Mouse (Mus musculus): ENCODE results near the gene Tpd52l1.
"Not testable (repeated sequence)": the region's sequence is repeated elsewhere in the genome, so short reads cannot be mapped to it uniquely, and the experiment has no call there.

Tpd52l1 gene

GRCm38 (mm10) chr10:31445291-31446124 is at the start of gene Tpd52l1:
Gene Tpd52l1, minus strand, starts transcription at chr10:31445958.
- peak; percentile 92 for DNase-seq (ENCODE audit: low read depth, low spot score)

DNA sequence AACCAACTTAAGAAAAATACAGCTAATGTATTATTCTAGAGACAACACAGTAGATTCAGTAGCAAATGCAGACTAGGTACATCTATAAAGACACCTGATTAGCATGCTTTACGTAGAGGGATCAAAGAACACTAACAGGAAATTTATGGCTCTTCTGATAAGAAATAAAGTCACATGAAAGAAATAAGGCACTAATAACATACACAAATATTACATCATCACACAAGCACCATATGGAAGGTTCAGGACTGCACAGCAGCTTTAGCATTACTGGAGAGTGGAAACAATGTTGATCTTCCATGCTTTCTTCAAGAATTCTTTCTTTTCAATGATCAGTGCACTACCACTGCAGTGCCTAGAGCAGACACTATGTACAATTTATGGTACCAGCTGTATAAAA is 48.5 kb upstream of the Tpd52l1 start:
- no peak for DNase-seq (ENCODE audit: low read depth, low spot score)

DNA sequence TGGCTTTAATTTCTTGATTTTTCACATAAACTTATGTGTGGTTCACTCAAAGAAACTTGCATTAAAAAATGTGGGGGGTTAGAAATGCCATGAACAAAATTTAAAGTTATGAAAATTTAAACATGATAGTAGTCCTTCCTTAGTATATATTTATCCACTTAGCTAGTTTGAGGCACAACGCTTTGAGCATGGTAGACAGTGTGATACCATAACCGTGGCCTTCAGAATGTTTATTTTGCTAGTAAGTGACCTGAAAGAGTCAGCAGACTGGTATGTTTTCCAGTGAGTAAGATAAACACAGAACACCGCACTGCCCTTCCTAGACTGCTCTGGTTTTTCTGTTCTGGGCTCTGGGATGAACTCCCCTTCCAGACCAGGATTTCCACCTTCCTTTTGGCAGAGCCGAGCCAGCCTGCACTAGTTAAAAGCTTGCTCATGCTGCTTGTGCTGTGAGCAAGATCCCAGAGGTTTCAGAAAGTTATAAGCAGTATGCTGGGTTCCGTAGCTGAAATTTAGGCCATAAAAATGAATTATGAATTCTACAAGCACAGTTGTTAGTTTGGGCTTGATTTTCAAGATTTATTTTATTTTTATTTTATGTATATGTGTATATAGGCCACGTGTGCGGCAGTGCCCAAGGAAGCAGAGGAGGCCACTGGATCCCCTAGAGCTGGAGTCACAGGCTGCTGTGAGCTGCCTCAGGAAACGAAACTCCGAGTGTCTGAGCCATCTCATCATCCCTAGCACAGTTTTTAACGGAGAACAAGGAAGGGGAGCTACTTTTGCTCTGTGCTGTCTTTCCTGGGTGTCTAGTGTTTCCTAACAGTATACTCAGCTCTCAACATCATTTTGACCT is 21.5 kb upstream of the Tpd52l1 start:
- no peak for DNase-seq (ENCODE audit: low read depth, low spot score)

DNA sequence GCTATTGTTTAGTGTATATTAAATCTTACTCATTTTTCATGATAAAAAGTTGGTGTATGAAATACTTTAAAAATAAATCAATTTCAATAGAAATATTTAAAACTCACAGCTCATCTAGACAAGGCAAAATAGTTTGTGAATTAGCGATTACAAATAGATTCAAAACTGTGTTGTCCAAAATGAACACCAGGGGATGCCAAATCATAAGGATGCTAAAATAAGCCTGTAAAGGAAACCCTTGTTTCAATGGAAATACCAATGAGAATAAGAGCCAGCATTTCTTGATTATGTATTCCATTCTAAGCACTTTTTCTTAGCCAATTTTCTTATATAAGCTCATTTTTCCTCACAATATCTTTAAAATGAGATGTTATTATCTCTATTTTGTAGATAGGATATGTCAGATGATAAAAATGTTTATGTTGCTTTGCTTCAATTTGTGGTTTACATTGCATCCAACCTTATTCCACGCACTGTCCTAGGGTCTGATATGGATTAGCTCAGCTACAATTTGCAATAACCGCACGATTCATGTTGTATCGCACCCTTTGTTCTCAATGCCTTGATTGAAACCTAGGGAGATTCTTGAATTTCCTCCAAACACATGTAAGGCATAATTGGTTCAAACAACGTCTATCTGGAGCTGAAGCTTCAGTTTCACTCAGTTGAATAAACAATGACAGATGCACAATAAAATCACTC is 20.2 kb upstream of the Tpd52l1 start:
- DNase-seq (ENCODE audit: low read depth, low spot score) = no peak

- no peak for DNase-seq (ENCODE audit: low read depth, low spot score)
These were observed 19.7 kb upstream of the Tpd52l1 start for GRCm38 (mm10) chr10:31465424-31465823.

GRCm38 (mm10) chr10:31463044-31463443 is 17.3 kb upstream of the Tpd52l1 start:
- no peak for DNase-seq (ENCODE audit: low read depth, low spot score)

DNA sequence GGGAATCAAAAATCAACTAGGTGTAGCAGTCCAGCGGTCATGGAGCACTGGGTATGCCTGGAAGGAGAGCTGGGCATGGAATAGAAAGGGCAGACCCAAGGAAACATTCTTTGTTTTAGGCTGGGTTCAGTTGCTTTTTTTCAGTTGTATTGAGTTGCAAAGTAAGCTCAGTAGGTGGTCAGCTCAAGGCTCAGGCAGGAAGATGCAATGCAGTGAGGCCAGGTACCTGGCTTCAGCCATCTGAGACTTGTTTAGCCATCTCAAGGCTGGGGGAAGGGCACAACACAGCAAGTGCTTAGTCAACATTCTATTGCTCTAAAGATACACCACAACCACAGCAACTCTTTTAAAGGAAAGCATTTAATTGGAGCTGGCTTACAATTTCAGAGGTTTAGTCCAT is 11.0 kb upstream of the Tpd52l1 start:
- peak; percentile 94 for DNase-seq (ENCODE audit: low read depth, low spot score)

- no peak for DNase-seq (ENCODE audit: low read depth, low spot score)
These were observed 1.3 kb upstream of the Tpd52l1 start for GRCm38 (mm10) chr10:31447083-31447482.

DNA sequence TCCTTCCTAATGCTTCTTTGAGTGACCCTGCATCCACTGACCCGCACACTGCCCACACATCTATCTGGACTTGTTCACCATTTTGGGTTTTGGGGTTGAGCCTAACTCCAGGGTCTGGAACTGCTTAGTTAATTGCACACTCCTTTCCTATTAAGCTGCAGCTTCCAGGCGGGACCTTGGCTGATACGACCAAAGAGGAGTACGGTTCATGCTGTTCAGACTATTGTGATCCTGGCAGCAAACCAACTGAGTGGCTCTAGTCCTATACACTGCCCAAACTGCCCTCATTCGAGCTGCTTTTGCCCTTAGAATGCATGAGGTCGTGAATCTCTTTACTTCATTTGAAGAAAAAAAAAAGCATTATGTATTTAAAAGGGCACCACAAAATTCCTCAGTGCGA is 1.6 kb downstream of the Tpd52l1 start:
- no peak for DNase-seq (ENCODE audit: low read depth, low spot score)

DNA sequence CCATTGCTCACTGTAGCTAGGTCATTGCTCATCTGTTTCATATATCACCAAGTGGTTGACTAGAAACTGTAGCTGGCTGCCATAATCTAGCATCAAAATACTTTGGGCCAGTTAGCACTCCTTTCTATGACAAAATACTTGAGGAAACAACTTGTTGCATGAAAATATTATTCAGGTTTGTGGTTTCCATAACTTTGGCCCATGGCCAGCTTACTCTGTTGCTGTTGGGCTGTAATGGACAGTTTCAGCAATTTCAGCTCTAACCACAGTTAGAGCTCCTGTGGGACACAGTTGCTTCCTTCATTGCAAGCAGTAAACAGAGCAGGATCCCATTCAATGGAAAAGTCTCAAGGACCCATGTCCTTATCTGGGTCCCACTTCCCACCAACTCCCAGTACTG is 4.3 kb downstream of the Tpd52l1 start:
- DNase-seq (ENCODE audit: low read depth, low spot score) = no peak

GRCm38 (mm10) chr10:31436047-31436446 is 9.7 kb downstream of the Tpd52l1 start:
- DNase-seq (ENCODE audit: low read depth, low spot score) = no peak

DNA sequence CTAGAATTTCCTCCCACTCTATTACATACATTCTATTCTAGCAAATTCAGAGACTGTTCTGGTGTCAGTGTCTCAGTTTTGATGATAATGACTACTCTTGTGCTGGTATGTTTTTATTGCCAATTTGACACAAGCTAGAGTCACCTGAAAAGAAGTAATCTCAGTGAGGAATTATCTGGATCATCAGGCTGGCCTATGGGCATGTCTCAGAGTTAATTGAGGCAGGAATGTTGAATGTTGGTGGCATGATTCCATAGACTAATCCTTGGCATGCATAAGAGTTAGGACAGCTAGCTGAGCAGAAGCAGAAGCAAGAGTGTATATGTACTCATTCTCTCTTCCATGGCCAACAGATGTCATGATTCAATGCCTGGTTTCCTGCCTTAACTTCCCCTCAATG is 27.8 kb downstream of the Tpd52l1 start:
- DNase-seq (ENCODE audit: low read depth, low spot score) = no peak

DNA sequence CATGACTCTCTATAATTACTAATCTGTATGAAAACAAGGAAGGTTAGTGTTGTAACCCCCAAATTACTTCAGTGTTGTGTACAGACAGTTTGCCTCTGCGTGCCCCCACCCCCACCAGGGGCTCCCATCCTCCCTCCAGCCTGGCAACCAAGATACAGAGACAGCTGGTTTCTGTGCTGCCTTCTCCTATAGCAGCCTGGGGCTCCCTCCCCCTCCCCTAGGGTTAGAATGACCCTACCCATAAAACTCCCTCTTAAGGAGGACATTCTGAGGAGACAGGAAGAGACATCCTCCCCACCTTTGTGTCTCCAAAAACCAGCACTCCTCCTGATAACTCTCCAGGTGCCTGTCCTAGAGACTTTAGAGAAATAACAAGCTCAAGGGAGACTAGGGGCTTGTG is 52.8 kb downstream of the Tpd52l1 start:
- no peak for DNase-seq (ENCODE audit: low read depth, low spot score)

GRCm38 (mm10) chr10:31390777-31391395 is 54.9 kb downstream of the Tpd52l1 start:
- no peak for DNase-seq (ENCODE audit: low read depth, low spot score)

DNA sequence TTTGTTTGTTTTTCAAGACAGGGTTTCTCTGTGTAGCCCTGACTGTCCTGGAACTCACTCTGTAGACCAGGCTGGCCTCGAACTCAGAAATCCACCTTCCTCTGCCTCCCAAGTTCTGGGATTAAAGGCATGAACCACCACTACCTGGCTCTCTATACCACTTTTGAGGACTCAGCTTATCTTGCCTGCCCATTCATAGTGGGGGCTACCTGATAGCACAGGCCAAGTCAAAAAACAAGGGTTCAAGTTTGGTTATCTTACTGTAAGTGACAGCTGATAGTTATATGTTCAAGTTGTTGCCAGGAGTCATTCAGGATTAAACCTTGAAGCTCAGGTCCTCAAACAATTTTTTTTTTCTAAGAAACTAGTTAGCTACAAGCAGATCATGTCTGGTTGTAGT is 57.2 kb downstream of the Tpd52l1 start:
- not testable (repeated sequence) for DNase-seq (ENCODE audit: low read depth, low spot score)

GRCm38 (mm10) chr10:31370200-31370599 is 75.6 kb downstream of the Tpd52l1 start:
- DNase-seq (ENCODE audit: low read depth, low spot score) = peak; percentile 49

GRCm38 (mm10) chr10:31359749-31360148 is 86.0 kb downstream of the Tpd52l1 start:
- DNase-seq (ENCODE audit: low read depth, low spot score) = no peak

DNA sequence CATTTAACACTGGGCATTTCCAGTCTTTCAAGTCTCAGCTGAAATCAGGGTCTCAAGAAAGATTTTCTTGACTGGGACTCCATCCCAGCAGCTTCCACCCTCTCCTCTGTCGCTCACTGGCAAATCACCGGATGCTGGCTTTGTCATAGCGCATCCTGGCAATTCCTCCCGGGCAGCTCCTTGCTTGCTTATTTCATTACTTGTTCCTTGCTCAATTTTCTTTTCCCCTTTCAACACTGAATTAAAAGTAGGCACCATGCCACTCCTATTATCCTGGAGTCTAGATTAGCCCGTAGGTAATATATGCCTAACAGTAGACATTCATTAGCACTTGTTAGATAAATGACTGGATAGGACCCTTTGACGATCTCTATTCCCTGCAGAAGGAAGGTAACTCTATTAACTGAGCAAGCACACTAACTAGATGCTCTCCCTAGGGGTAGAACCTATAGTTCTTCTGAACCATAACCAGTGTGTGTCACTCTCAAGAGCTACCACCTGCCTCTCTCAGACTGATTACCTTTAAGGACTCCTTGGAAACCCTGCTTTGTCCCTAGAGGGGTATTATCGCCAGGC is 90.8 kb downstream of the Tpd52l1 start:
- no peak for DNase-seq (ENCODE audit: low read depth, low spot score)

GRCm38 (mm10) chr10:31354141-31354540 is 91.6 kb downstream of the Tpd52l1 start:
- no peak for DNase-seq (ENCODE audit: low read depth, low spot score)

DNA sequence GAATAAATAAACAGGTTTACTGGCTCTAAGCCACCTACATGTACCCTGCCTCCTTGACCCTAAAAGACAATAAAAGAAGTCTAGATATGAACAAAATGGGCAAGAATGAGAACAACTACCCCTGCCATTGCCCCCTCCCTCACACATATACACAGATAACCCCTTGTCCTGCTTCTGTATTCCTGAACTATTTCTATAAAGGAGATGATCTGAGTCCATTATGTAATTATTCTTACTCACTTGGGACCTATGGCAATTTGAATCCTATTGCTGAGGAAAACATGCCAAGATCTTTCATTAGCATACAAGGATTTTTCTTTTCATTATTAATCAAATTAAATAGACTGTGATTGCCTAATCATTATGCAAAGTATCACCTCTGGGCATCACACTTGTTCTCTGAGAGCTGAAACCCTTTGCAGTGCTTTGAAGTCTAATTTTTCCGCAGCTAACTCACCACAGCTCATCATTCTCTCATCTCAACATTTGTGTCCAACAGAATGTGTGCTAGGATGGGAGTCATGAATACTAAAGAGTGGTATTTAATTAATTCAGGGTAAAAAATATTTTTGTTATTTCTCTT is 92.8 kb downstream of the Tpd52l1 start:
- DNase-seq (ENCODE audit: low read depth, low spot score) = no peak

DNA sequence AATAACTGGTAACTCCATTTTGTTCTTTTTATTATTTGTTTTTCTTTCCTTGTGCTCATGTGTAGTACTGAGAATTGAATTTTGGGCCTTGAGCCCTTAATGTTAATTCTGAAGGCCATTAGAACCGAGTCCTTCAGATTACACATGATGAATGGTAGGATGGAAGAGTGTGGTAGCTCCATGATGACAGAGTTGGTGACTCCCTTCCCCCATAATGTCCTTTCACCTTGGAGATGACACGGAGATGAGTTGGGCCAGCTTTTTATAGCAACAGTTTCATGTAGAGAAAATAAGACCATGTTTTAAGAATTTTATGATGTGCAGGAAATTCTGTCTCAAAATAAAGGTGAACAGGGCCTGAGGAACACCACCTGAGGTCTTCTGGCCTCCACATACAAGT is 94.7 kb downstream of the Tpd52l1 start:
- DNase-seq (ENCODE audit: low read depth, low spot score) = no peak
